28 mouse cellular contexts compared by ENCODE assay signal in the genomic region with DNA sequence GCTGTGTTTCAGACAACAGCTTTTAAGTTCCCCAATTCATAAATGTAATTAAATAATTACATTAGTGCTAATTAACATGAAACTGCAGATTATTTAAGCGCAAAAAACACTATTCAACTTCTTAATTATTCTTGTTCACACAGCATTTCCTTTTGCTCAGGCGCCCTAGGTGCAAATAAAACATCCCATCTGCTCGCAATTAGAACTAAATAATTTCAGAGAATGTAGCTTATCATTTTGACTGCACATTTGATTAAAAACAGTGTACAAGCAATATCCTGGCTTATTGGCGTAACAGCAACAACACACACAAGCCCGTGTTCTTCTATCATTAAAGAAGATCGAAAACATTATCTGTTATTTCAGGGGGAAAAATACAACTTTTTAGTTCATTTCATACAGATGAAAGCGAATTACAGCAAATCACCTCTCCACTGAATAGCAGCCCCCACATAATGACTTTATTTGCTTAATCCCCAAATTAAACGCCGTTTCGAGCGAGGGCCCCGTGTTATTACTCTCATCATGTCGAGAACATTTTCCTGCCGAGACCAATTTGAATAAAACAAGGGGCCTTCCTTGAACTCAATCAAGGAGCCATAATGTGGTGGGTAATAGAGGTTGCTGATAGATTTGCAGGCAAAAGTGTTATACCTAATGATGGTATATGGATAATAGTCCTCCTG.
A peak's percentile ranks its signal among the peaks of the same experiment; 100 is the strongest.
DNase-seq lines count a peak whose midpoint lies in the region; ATAC-seq and TF ChIP-seq lines count a peak whose summit lies in the region.
"Had no signal": no experiment of that assay in that cellular context is flagged by ENCODE, and none has a peak within 500 bp of the region (broad histone marks: within the 10 kb centered on the region; RNA-seq: fewer than 3 reads in every experiment).

No protein-coding gene starts in this region.

- H3K4me2 ChIP-seq in forebrain, embryonic 12.5 days, result no peak overlapping the region
- no peak overlapping the region for H3K4me2 ChIP-seq in forebrain, embryonic 11.5 days (ENCODE audit: low read depth, low read length, severe bottlenecking)
- peak overlapping the region; percentile 34 for H3K4me2 ChIP-seq in limb, embryonic 12.5 days
- peak overlapping the region; percentile 15; the same call in 1 of the 2 replicates for H3K4me2 ChIP-seq in hindbrain, embryonic 16.5 days (ENCODE audit: low read length)
- H3K4me2 ChIP-seq: embryonic facial prominence, embryonic 12.5 days; heart, embryonic 12.5 days; intestine, embryonic 15.5 days; lung, embryonic 14.5 days; midbrain, embryonic 11.5 days; neural tube, embryonic 12.5 days had no signal

- WGBS in forebrain, embryonic 12.5 days, result 35% methylated on average over 14 of the region's 14 CpGs
- WGBS in forebrain, embryonic 11.5 days, result 45% methylated on average over 14 of the region's 14 CpGs
- WGBS in limb, embryonic 12.5 days, result 30% methylated on average over 14 of the region's 14 CpGs
- 50% methylated on average over 14 of the region's 14 CpGs for WGBS in limb, embryonic 10.5 days
- WGBS in hindbrain, embryonic 16.5 days, result 60% methylated on average over 14 of the region's 14 CpGs
- WGBS in embryonic facial prominence, embryonic 10.5 days, result 76% methylated on average over 14 of the region's 14 CpGs

- H3K27ac ChIP-seq in forebrain, embryonic 12.5 days, result no peak overlapping the region
- no peak overlapping the region for H3K27ac ChIP-seq in forebrain, embryonic 11.5 days (ENCODE audit: low read depth, low read length)
- no peak overlapping the region for H3K27ac ChIP-seq in limb, embryonic 12.5 days
- no peak overlapping the region for H3K27ac ChIP-seq in limb, embryonic 10.5 days
- H3K27ac ChIP-seq in hindbrain, embryonic 16.5 days (ENCODE audit: low read depth, low read length), result no peak overlapping the region
- no peak overlapping the region for H3K27ac ChIP-seq in embryonic facial prominence, embryonic 10.5 days (replicated peaks)
- H3K27ac ChIP-seq: embryonic facial prominence, embryonic 12.5 days; heart, adult 2 months; intestine, embryonic 15.5 days; liver, embryonic 14.5 days; neural tube, embryonic 12.5 days had no signal

- no peak for TF ChIP-seq CTCF in brain, embryonic 14.5 days (IDR thresholded peaks at IDR 0.05; ENCODE audit: borderline replicate concordance, extremely low read depth, insufficient read depth, insufficient read length)

- no peak for TF ChIP-seq POLR2A in brain, embryonic 14.5 days (IDR thresholded peaks at IDR 0.05; ENCODE audit: borderline replicate concordance, extremely low read depth, insufficient read depth, insufficient read length, poor library complexity, severe bottlenecking)

- H3K4me3 ChIP-seq in forebrain, embryonic 12.5 days (replicated peaks), result no peak overlapping the region
- no peak overlapping the region for H3K4me3 ChIP-seq in forebrain, embryonic 11.5 days (ENCODE audit: low read depth, low read length)
- no peak overlapping the region for H3K4me3 ChIP-seq in limb, embryonic 12.5 days (replicated peaks)
- H3K4me3 ChIP-seq in limb, embryonic 10.5 days, result no peak overlapping the region
- H3K4me3 ChIP-seq in hindbrain, embryonic 16.5 days (ENCODE audit: low read length), result no peak overlapping the region
- H3K4me3 ChIP-seq in embryonic facial prominence, embryonic 10.5 days, result no peak overlapping the region
- H3K4me3 ChIP-seq: embryonic facial prominence, embryonic 12.5 days; heart, adult 2 months; heart, embryonic 12.5 days; intestine, embryonic 15.5 days; neural tube, embryonic 12.5 days had no signal

- H3K27me3 ChIP-seq in forebrain, embryonic 12.5 days, result peaks cover 52% of the 10 kb centered on the region
- peaks cover 26% of the 10 kb centered on the region for H3K27me3 ChIP-seq in forebrain, embryonic 11.5 days (ENCODE audit: control insufficient read depth, insufficient read depth, low read length)
- H3K27me3 ChIP-seq in limb, embryonic 12.5 days, result no peaks in the 10 kb centered on the region; the same call in none of the 2 replicates
- H3K27me3 ChIP-seq in limb, embryonic 10.5 days (ENCODE audit: low read depth, poor library complexity, severe bottlenecking), result 0 out of 2 replicates have a peak, but pooled peaks cover 7% of the 10 kb centered on the region
- H3K27me3 ChIP-seq in hindbrain, embryonic 16.5 days (replicated peaks; ENCODE audit: control insufficient read depth, insufficient read depth, low read length), result no peaks in the 10 kb centered on the region
- H3K27me3 ChIP-seq in embryonic facial prominence, embryonic 10.5 days (replicated peaks; ENCODE audit: low read depth, poor library complexity, severe bottlenecking), result peaks cover 19% of the 10 kb centered on the region
- H3K27me3 ChIP-seq: CH12.LX; embryonic facial prominence, embryonic 12.5 days; heart, embryonic 12.5 days; intestine, embryonic 15.5 days; neural tube, embryonic 12.5 days had no signal

- H3K36me3 ChIP-seq in forebrain, embryonic 12.5 days (replicated peaks), result no peaks in the 10 kb centered on the region
- no peaks in the 10 kb centered on the region for H3K36me3 ChIP-seq in forebrain, embryonic 11.5 days (ENCODE audit: control insufficient read depth, insufficient read depth, low read length)
- H3K36me3 ChIP-seq in limb, embryonic 12.5 days, result no peaks in the 10 kb centered on the region
- H3K36me3 ChIP-seq in limb, embryonic 10.5 days, result no peaks in the 10 kb centered on the region
- no peaks in the 10 kb centered on the region for H3K36me3 ChIP-seq in hindbrain, embryonic 16.5 days (ENCODE audit: control insufficient read depth, insufficient read depth, low read length)
- no peaks in the 10 kb centered on the region for H3K36me3 ChIP-seq in embryonic facial prominence, embryonic 10.5 days (replicated peaks)
- H3K36me3 ChIP-seq: embryonic facial prominence, embryonic 12.5 days; heart, embryonic 12.5 days; intestine, embryonic 15.5 days; neural tube, embryonic 12.5 days had no signal

- H3K4me1 ChIP-seq in forebrain, embryonic 12.5 days, result peaks cover 12% of the 10 kb centered on the region; the same call in 1 of the 2 replicates
- no peaks in the 10 kb centered on the region; the same call in 1 of the 2 replicates for H3K4me1 ChIP-seq in forebrain, embryonic 11.5 days (replicated peaks; ENCODE audit: control insufficient read depth, insufficient read depth, low read length)
- H3K4me1 ChIP-seq in limb, embryonic 12.5 days (replicated peaks), result peaks cover 18% of the 10 kb centered on the region
- H3K4me1 ChIP-seq in limb, embryonic 10.5 days, result peaks cover 47% of the 10 kb centered on the region
- peaks cover 2% of the 10 kb centered on the region; the same call in 1 of the 2 replicates for H3K4me1 ChIP-seq in hindbrain, embryonic 16.5 days (ENCODE audit: control insufficient read depth, insufficient read depth, low read depth, low read length)
- peaks cover 14% of the 10 kb centered on the region for H3K4me1 ChIP-seq in embryonic facial prominence, embryonic 10.5 days
- H3K4me1 ChIP-seq: embryonic facial prominence, embryonic 12.5 days; intestine, embryonic 15.5 days; neural tube, embryonic 12.5 days had no signal

- peak; percentile 39; the same call in 1 of the 2 replicates for ATAC-seq in forebrain, embryonic 12.5 days (ENCODE audit: low FRiP score)
- no peak for ATAC-seq in forebrain, embryonic 11.5 days (replicated peaks; ENCODE audit: low FRiP score)
- ATAC-seq in limb, embryonic 12.5 days (ENCODE audit: insufficient number of reproducible peaks, insufficient read depth, low FRiP score, low TSS enrichment, low read depth), result no peak
- no peak; the same call in 1 of the 2 replicates for ATAC-seq in hindbrain, embryonic 16.5 days
- ATAC-seq: activated CD4-positive, CD25-positive, alpha-beta regulatory T cell, adult 4 months; intestine, embryonic 15.5 days had no signal

- DNase-seq in forebrain, embryonic 11.5 days (ENCODE audit: low spot score), result no peak
- no peak for DNase-seq in limb, embryonic 10.5 days (ENCODE audit: low spot score)
- peak; percentile 68 for DNase-seq in brain, embryonic 14.5 days (ENCODE audit: low read depth)
- no peak for DNase-seq in embryonic facial prominence, embryonic 10.5 days (ENCODE audit: low spot score)
- DNase-seq in testis, postnatal 10 days (ENCODE audit: low spot score), result no peak
- DNase-seq: adrenal gland, adult 2 months; adrenal gland, postnatal 36 days; cerebellum, adult 8-10 months; cerebellum, postnatal 36 days; heart, adult 2 months; heart, postnatal 4 days; kidney, adult 2 months; kidney, postnatal 36 days; liver; lung, embryonic 14.5 days; lung, postnatal 14 days; right cerebral cortex, postnatal 14 days had no signal

- H3K9me3 ChIP-seq in forebrain, embryonic 12.5 days, result no peaks in the 10 kb centered on the region
- no peaks in the 10 kb centered on the region for H3K9me3 ChIP-seq in forebrain, embryonic 11.5 days (ENCODE audit: control insufficient read depth, low read length)
- H3K9me3 ChIP-seq in limb, embryonic 12.5 days, result no peaks in the 10 kb centered on the region
- no peaks in the 10 kb centered on the region for H3K9me3 ChIP-seq in limb, embryonic 10.5 days (replicated peaks)
- no peaks in the 10 kb centered on the region for H3K9me3 ChIP-seq in hindbrain, embryonic 16.5 days (ENCODE audit: control insufficient read depth, low read length)
- no peaks in the 10 kb centered on the region for H3K9me3 ChIP-seq in embryonic facial prominence, embryonic 10.5 days
- H3K9me3 ChIP-seq: embryonic facial prominence, embryonic 12.5 days; heart, embryonic 12.5 days; intestine, embryonic 15.5 days; neural tube, embryonic 12.5 days had no signal

- H3K9ac ChIP-seq in forebrain, embryonic 12.5 days, result no peak overlapping the region
- no peak overlapping the region for H3K9ac ChIP-seq in forebrain, embryonic 11.5 days (ENCODE audit: low read length)
- no peak overlapping the region for H3K9ac ChIP-seq in limb, embryonic 12.5 days (replicated peaks)
- H3K9ac ChIP-seq in hindbrain, embryonic 16.5 days (ENCODE audit: low read depth, low read length), result no peak overlapping the region
- H3K9ac ChIP-seq: embryonic facial prominence, embryonic 12.5 days; heart, embryonic 12.5 days; intestine, embryonic 15.5 days; liver, embryonic 14.5 days; lung, embryonic 14.5 days; neural tube, embryonic 12.5 days had no signal

Comparison
In these comparisons a context has a peak if more than half of its experiments do, and no peak if none do; other contexts are left out.
1. H3K4me2 ChIP-seq: peak in limb, embryonic 12.5 days (single experiment) and hindbrain, embryonic 16.5 days (single experiment); none in forebrain, embryonic 12.5 days (single experiment) and forebrain, embryonic 11.5 days (single experiment).